In the genomic region with DNA sequence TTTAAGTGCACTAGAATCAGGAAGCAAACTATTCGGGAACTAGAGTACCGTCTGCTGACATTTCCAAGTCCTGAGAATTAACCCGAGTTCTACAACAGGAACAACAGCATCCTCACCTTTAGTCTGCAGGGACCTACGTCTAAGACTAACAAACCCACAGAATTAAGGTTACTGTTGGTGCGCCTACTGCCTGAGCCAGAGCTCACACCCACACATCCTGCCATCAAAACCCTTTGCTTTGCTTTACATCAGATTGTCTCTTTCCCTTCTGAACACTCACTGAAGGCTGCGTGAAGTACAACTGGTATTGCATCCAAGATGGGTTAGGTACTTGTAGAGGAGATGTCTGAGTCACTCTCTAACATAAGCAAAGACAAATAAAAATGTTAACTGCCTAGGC, we compare ENCODE assay signal across 28 mouse cellular contexts. TPM values are rescaled to one million over a fixed set of nuclear protein-coding genes. Genes with fewer than 3 reads are reported as not detected.
DNase-seq lines count a peak whose midpoint lies in the region; TF ChIP-seq lines count a peak whose summit lies in the region.
"Had no signal": no experiment of that assay in that cellular context is flagged by ENCODE, and none has a peak within 500 bp of the region (broad histone marks: within the 10 kb centered on the region; RNA-seq: fewer than 3 reads in every experiment).

No protein-coding gene starts in this region.

- TF ChIP-seq CTCF in left cerebral cortex, adult 2 months (IDR thresholded peaks at IDR 0.05) = no peak

- H3K27ac ChIP-seq in left cerebral cortex, adult 2 months = peak overlapping the region; percentile 81; the same call in 1 of the 2 replicates
- H3K27ac ChIP-seq: embryonic facial prominence, embryonic 15.5 days; forebrain, embryonic 12.5 days; heart, embryonic 10.5 days; heart, embryonic 15.5 days; hindbrain, embryonic 12.5 days; layer of hippocampus, adult 2 months; limb, embryonic 10.5 days; limb, embryonic 15.5 days; liver, embryonic 13.5 days; macrophage; midbrain, embryonic 13.5 days had no signal

- DNase-seq in left cerebral cortex, adult 2 months (ENCODE audit: extremely low spot score in 1 of 2, low spot score in 2 of 2) = no peak
- DNase-seq in left cerebral cortex, postnatal 4 days = no peak
- peak; percentile 64 for DNase-seq in CD4-positive, CD25-positive, alpha-beta regulatory T cell, adult 2 months (ENCODE audit: low read depth, low spot score)
- DNase-seq in brain, adult 2 months (ENCODE audit: low read depth, low spot score) = peak; percentile 58
- peak; percentile 31 for DNase-seq in thymus, postnatal 25 days
- no peak for DNase-seq in gastrocnemius, postnatal 14 days
- no peak for DNase-seq in kidney, postnatal 4 days
- DNase-seq: adrenal gland, postnatal 14 days; cerebellum, adult 11-12 months; cerebellum, adult 9-11 months; forebrain, postnatal 0 days; gastrocnemius, postnatal 25 days; heart, adult 11 months; kidney, adult 11 months; kidney, postnatal 25 days; liver, embryonic 13.5 days; lung, adult 18-20 months; right cerebral cortex, postnatal 25 days had no signal

- no peak overlapping the region for H3K4me3 ChIP-seq in left cerebral cortex, adult 2 months
- H3K4me3 ChIP-seq: embryonic facial prominence, embryonic 15.5 days; forebrain, embryonic 12.5 days; heart, embryonic 10.5 days; heart, embryonic 15.5 days; hindbrain, embryonic 12.5 days; layer of hippocampus, adult 2 months; limb, embryonic 10.5 days; limb, embryonic 15.5 days; liver, embryonic 13.5 days; midbrain, embryonic 13.5 days had no signal

- intact Hi-C loops in left cerebral cortex, adult 2 months (cut with DNase I) = no loop called here
- intact Hi-C loops in left cerebral cortex, postnatal 4 days (cut with DNase I) = no loop called here
- intact Hi-C loops in gastrocnemius, postnatal 14 days (cut with DNase I; ENCODE audit: low total_unique reads) = no loop called here

RNA-seq across cellular contexts. Expression of gene Baz2a, which starts 44.0 kb away (rescaled TPM):
- 10 to 100 TPM; 42.2 to 45.1 TPM for total RNA-seq in left cerebral cortex, adult 2 months (2021)
- 10 to 100 TPM; 34.5 to 36.2 TPM for total RNA-seq in left cerebral cortex, postnatal 4 days (2021)
- 10 to 100 TPM; 15.2 to 15.6 TPM for total RNA-seq in gastrocnemius, postnatal 14 days (2021)

RNA-seq across cellular contexts. Expression of gene Rbms2, which starts 44.7 kb away (rescaled TPM):
- total RNA-seq in left cerebral cortex, adult 2 months (2021) = 10 to 100 TPM; 15.6 to 16.4 TPM
- total RNA-seq in left cerebral cortex, postnatal 4 days (2021) = 10 to 100 TPM; 12.7 to 13.0 TPM
- 10 to 100 TPM; 55.2 to 57.9 TPM for total RNA-seq in gastrocnemius, postnatal 14 days (2021)

RNA-seq across cellular contexts. Expression of gene Atp5b, which starts 52.3 kb away (rescaled TPM):
- 1,000 to 10,000 TPM; 1,628 to 1,633 TPM for total RNA-seq in left cerebral cortex, adult 2 months (2021)
- total RNA-seq in left cerebral cortex, postnatal 4 days (2021) = 1,000 to 10,000 TPM; 1,302 to 1,309 TPM
- 1,000 to 10,000 TPM; 3,648 to 4,448 TPM for total RNA-seq in gastrocnemius, postnatal 14 days (2021)

RNA-seq across cellular contexts. Expression of gene Gls2, which starts 58.9 kb away (rescaled TPM):
- 10 to 100 TPM; 36.2 to 37.1 TPM for total RNA-seq in left cerebral cortex, adult 2 months (2021)
- total RNA-seq in left cerebral cortex, postnatal 4 days (2021) = 1 to 10 TPM; 5.9 to 7.9 TPM
- 1 to 10 TPM in 1 of 2 experiments, under 1 TPM in 1; 0.88 to 1.1 TPM for total RNA-seq in gastrocnemius, postnatal 14 days (2021)

Comparison
In these comparisons a context has a peak if more than half of its experiments do, and no peak if none do; other contexts are left out.
1. DNase-seq: peak in CD4-positive, CD25-positive, alpha-beta regulatory T cell, adult 2 months (single experiment), brain, adult 2 months (single experiment) and thymus, postnatal 25 days (single experiment); none in left cerebral cortex, adult 2 months (0 of 2), left cerebral cortex, postnatal 4 days (single experiment), gastrocnemius, postnatal 14 days (single experiment) and kidney, postnatal 4 days (0 of 2).